Mouse (Mus musculus) stomach, embryonic 16.5 days (tissue): ENCODE results near the gene Hnrnpll. TPM values are rescaled to one million over a fixed set of nuclear protein-coding genes. Genes with fewer than 3 reads are reported as not detected.
"Not testable (repeated sequence)": the region's sequence is repeated elsewhere in the genome, so short reads cannot be mapped to it uniquely, and the experiment has no call there.

Experiments used
- ATAC-seq: fragments of 200-750 bp; cut with Nextera tagmentation; 2 replicates; pipeline ENCODE4 v1.8.0; 2017; ENCODE audit warnings: moderate number of reproducible peaks, moderate TSS enrichment; ENCODE audit not compliant: insufficient read depth, low FRiP score
- H3K27ac ChIP-seq: fragments of 300-500 bp; sonication (generic); 2 replicates; pipeline ENCODE4 v1.5.1; 2014; ENCODE audit warnings: low read length
- H3K27me3 ChIP-seq: fragments of 300-500 bp; sonication (generic); 2 replicates; pipeline ENCODE4 v1.6.1; 2014; ENCODE audit warnings: low read length, control low read depth, mixed read lengths; ENCODE audit not compliant: control insufficient read depth, insufficient read depth
- H3K36me3 ChIP-seq: fragments of 300-500 bp; sonication (generic); 2 replicates; pipeline ENCODE4 v1.6.1; 2014; ENCODE audit warnings: low read length; ENCODE audit not compliant: control insufficient read depth, insufficient read depth
- H3K4me1 ChIP-seq: fragments of 300-500 bp; sonication (generic); 2 replicates; pipeline ENCODE4 v1.6.1; 2014; ENCODE audit warnings: low read length, control low read depth, mixed read lengths; ENCODE audit not compliant: control insufficient read depth, insufficient read depth
- H3K4me2 ChIP-seq: fragments of 300-500 bp; sonication (generic); 2 replicates; pipeline ENCODE4 v1.6.1; 2014; ENCODE audit warnings: low read depth, low read length, mixed read lengths
- H3K4me3 ChIP-seq: fragments of 300-500 bp; sonication (generic); replicated peaks from 2 replicates; pipeline ENCODE4 v1.5.1; 2014; ENCODE audit warnings: mild to moderate bottlenecking, low read length
- H3K9ac ChIP-seq: fragments of 300-500 bp; sonication (generic); 2 replicates; pipeline ENCODE4 v1.6.1; 2014; ENCODE audit warnings: low read length
- H3K9me3 ChIP-seq: fragments of 300-500 bp; sonication (generic); replicated peaks from 2 replicates; pipeline ENCODE4 v1.6.1; 2016; ENCODE audit warnings: low read length, control low read depth; ENCODE audit not compliant: control insufficient read depth
- WGBS: fragments of 180-500 bp; shearing (Covaris S2); extraction: QIAGEN DNeasy Blood & Tissue Kit; methylation state at CpG from one replicate; pipeline ENCODE4 v1.1.7; 2014; 5-methylcytosine and 5-hydroxymethylcytosine counted together
- polyA plus RNA-seq: library from polyadenylated mRNA; unstranded; fragments of >200 nt; fragmentation: Nextera tagmentation; extraction: Ambion mirVana; gene quantifications from 2 replicates; pipeline ENCODE4 v1.2.1, GENCODE M21; 2015

Gene Hnrnpll
- polyA plus RNA-seq, 1 experiment from 2014 or later, result 39.4 TPM

DNA sequence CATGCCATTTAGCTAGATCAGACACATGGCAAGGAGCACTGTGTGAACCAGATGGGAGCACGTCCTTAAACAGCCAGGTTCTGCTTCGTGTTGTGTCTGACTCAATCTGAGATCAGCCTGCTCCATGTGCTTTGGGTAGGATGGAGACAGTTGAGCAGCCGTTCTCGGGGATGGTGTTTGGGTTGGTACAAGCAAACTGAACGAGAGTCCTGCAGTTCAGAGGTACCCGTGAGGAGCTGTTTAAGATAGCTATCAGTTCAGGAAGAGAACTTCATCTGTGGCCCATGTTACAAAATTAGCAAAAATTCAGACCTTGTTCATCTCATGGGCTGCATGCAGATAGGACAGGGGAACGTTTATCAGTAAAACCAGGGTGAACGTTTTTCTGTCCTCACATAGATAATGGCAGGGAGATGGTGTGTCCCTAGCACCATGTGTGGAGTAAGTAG is 47.7 kb downstream of the Hnrnpll start:
- 67% methylated on average over 8 of the region's 8 CpGs for WGBS
- ATAC-seq, result no peak

GRCm38 (mm10) chr17:80009926-80010325 is 52.2 kb downstream of the Hnrnpll start:
- H3K27me3 ChIP-seq, result no peaks in the 10 kb centered on the region; the same call in 1 of the 2 replicates
- no peak overlapping the region for H3K27ac ChIP-seq
- no peaks in the 10 kb centered on the region for H3K36me3 ChIP-seq
- H3K4me1 ChIP-seq, result peaks cover 11% of the 10 kb centered on the region
- no peak overlapping the region for H3K4me3 ChIP-seq
- 40% methylated on average over 15 of the region's 15 CpGs for WGBS
- no peak overlapping the region for H3K4me2 ChIP-seq
- ATAC-seq, result no peak
- no peaks in the 10 kb centered on the region for H3K9me3 ChIP-seq
- H3K9ac ChIP-seq, result no peak overlapping the region

More for the DNA sequence above, 47.7 kb downstream of the Hnrnpll start:
- Histone ChIP-seq H3K27me3 (no peaks in the 10 kb centered on the region; the same call in 1 of the 2 replicates), H3K4me3 (no peak overlapping the region), H3K27ac (no peak overlapping the region), H3K36me3 (no peaks in the 10 kb centered on the region), H3K9me3 (no peaks in the 10 kb centered on the region), H3K4me1 (0 out of 2 replicates have a peak, but pooled peaks cover 6% of the 10 kb centered on the region), H3K9ac (no peak overlapping the region), H3K4me2 (no peak overlapping the region)

GRCm38 (mm10) chr17:80008847-80009246 is 53.3 kb downstream of the Hnrnpll start:
- H3K9ac ChIP-seq, result no peak overlapping the region
- no peaks in the 10 kb centered on the region; the same call in 1 of the 2 replicates for H3K27me3 ChIP-seq
- no peak overlapping the region for H3K4me3 ChIP-seq
- WGBS, result 19% methylated on average over 5 of the region's 5 CpGs
- H3K4me1 ChIP-seq, result peaks cover 11% of the 10 kb centered on the region
- no peaks in the 10 kb centered on the region for H3K9me3 ChIP-seq
- H3K36me3 ChIP-seq, result no peaks in the 10 kb centered on the region
- H3K27ac ChIP-seq, result peak overlapping the region; percentile 62; the same call in 1 of the 2 replicates
- peak; percentile 67; the same call in 1 of the 2 replicates for ATAC-seq
- no peak overlapping the region for H3K4me2 ChIP-seq

- ATAC-seq, result no peak
- WGBS, result 47% methylated on average over 17 of the region's 17 CpGs
- no peaks in the 10 kb centered on the region for H3K27me3 ChIP-seq
These were observed 57.5 kb downstream of the Hnrnpll start for GRCm38 (mm10) chr17:80004345-80005239.

GRCm38 (mm10) chr17:80003851-80004250 is 58.3 kb downstream of the Hnrnpll start:
- ATAC-seq, H3K27ac ChIP-seq, H3K9me3 ChIP-seq, H3K4me1 ChIP-seq, H3K4me3 ChIP-seq, H3K9ac ChIP-seq, H3K36me3 ChIP-seq, H3K27me3 ChIP-seq, H3K4me2 ChIP-seq: not testable (repeated sequence)
- 93% methylated on average over 3 of the region's 3 CpGs for WGBS

More at GRCm38 (mm10) chr17:80004345-80005239, 57.5 kb downstream of the Hnrnpll start:
- Histone ChIP-seq H3K4me1 (peaks cover 11% of the 10 kb centered on the region), H3K9me3 (no peaks in the 10 kb centered on the region), H3K4me3 (no peak overlapping the region), H3K4me2 (no peak overlapping the region), H3K27ac (no peak overlapping the region), H3K9ac (no peak overlapping the region), H3K36me3 (no peaks in the 10 kb centered on the region)

GRCm38 (mm10) chr17:80002385-80002852 is 59.7 kb downstream of the Hnrnpll start:
- Histone ChIP-seq H3K36me3 (no peaks in the 10 kb centered on the region), H3K4me3 (no peak overlapping the region), H3K4me1 (no peaks in the 10 kb centered on the region), H3K27me3 (no peaks in the 10 kb centered on the region), H3K27ac (no peak overlapping the region), H3K4me2 (no peak overlapping the region), H3K9ac (no peak overlapping the region), H3K9me3 (no peaks in the 10 kb centered on the region)
- no peak for ATAC-seq
- 76% methylated on average over 3 of the region's 3 CpGs for WGBS

GRCm38 (mm10) chr17:79999631-80000030 is 62.5 kb downstream of the Hnrnpll start:
- H3K4me3 ChIP-seq, result no peak overlapping the region
- no peaks in the 10 kb centered on the region for H3K9me3 ChIP-seq
- no peak overlapping the region for H3K9ac ChIP-seq
- no peaks in the 10 kb centered on the region for H3K36me3 ChIP-seq
- H3K27ac ChIP-seq, result no peak overlapping the region
- H3K27me3 ChIP-seq, result no peaks in the 10 kb centered on the region
- H3K4me1 ChIP-seq, result no peaks in the 10 kb centered on the region
- no peak for ATAC-seq
- WGBS, result 88% methylated on average over 14 of the region's 14 CpGs
- H3K4me2 ChIP-seq, result no peak overlapping the region

DNA sequence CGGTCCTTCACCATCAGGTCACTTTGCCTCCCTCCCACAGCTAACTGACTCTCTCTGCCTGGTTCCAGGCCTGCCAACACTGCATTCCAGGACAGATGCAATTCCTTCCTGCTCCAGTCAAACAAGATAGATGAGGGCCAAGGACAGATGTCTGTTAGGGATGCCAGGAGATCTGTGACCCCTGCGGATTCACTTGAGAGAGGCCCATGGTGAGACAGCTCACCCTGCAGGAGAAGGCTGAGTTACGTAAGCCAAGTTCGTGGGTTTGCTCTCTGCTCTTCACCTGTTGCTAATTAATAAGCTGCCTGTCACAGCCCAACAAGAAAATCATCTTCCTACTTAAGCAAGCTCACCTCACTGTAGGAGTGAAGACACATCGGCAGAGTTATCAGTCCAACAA is 63.1 kb downstream of the Hnrnpll start:
- Histone ChIP-seq H3K4me1 (no peaks in the 10 kb centered on the region), H3K4me2 (no peak overlapping the region), H3K27ac (no peak overlapping the region), H3K27me3 (no peaks in the 10 kb centered on the region), H3K9me3 (no peaks in the 10 kb centered on the region), H3K4me3 (no peak overlapping the region), H3K36me3 (no peaks in the 10 kb centered on the region), H3K9ac (no peak overlapping the region)
- no peak for ATAC-seq
- WGBS, result 80% methylated on average over 5 of the region's 5 CpGs

GRCm38 (mm10) chr17:79995091-79995691 is 66.9 kb downstream of the Hnrnpll start:
- Histone ChIP-seq H3K4me3 (no peak overlapping the region), H3K4me1 (no peaks in the 10 kb centered on the region), H3K9ac (no peak overlapping the region), H3K9me3 (no peaks in the 10 kb centered on the region), H3K27me3 (no peaks in the 10 kb centered on the region), H3K36me3 (no peaks in the 10 kb centered on the region), H3K27ac (no peak overlapping the region), H3K4me2 (no peak overlapping the region)
- ATAC-seq, result no peak
- WGBS, result 86% methylated on average over 3 of the region's 3 CpGs
